Mouse (Mus musculus) neutrophil, adult 5-6 weeks (primary cell): ENCODE results near the gene Rai14. TPM values are rescaled to one million over a fixed set of nuclear protein-coding genes. Genes with fewer than 3 reads are reported as not detected.

Experiments
- total RNA-seq: library from RNA; stranded (forward); fragments of 200-1000 nt; gene quantifications from 2 replicates; pipeline ENCODE4 v1.2.3, GENCODE M21; 2017

Gene Rai14
- total RNA-seq, 1 experiment from 2014 or later = not detected

Other genes with a start within 250 kb of the Rai14 start
- 44.0 and 48.5 TPM in 2 replicates for gene Dnajc21, start 244.1 kb downstream of the Rai14 start, total RNA-seq
- 16.2 and 19.4 TPM in 2 replicates for gene Brix1, start 228.7 kb downstream of the Rai14 start, total RNA-seq
- gene Rad1, start 228.6 kb downstream of the Rai14 start, total RNA-seq = 8.7 and 15.2 TPM in 2 replicates
- gene Ttc23l, start 156.0 kb downstream of the Rai14 start, total RNA-seq = not detected in 2 replicates
- not detected in 2 replicates for gene C1qtnf3, start 237.7 kb upstream of the Rai14 start, total RNA-seq